Mouse (Mus musculus) cerebellum, adult 2 months (tissue): ENCODE data around the gene Adgrl1.

Experiments
- CTCF ChIP-seq: fragments of 200-500 bp; IDR thresholded peaks from 2 replicates; pipeline ENCODE4 v1.5.1; 2011; ENCODE audit warnings: low read depth, mild to moderate bottlenecking, control low read depth, low read length, moderate library complexity, borderline replicate concordance; ENCODE audit not compliant: insufficient read depth
- POLR2A ChIP-seq: fragments of 200-500 bp; IDR thresholded peaks from 2 replicates; pipeline ENCODE4 v1.6.1; 2011; ENCODE audit warnings: low read length, control low read depth, borderline replicate concordance; ENCODE audit not compliant: insufficient read depth

- TF ChIP-seq CTCF = peak; percentile 93
- TF ChIP-seq POLR2A = no peak
These were observed 4.0 kb upstream of the Adgrl1 start for GRCm38 (mm10) chr8:83895894-83896293.
